Mouse (Mus musculus): ENCODE data around the gene Tmem14c. TPM values are rescaled to one million over a fixed set of nuclear protein-coding genes. Genes with fewer than 3 reads are reported as not detected.

Gene Tmem14c
- polyA plus RNA-seq (2014; fragmentation: Illumina TruSeq; extraction: RNeasy Lipid Tissue Mini Kit (QIAGEN cat#74804); ENCODE audit: low read depth, low replicate concordance): 155 TPM

GRCm38 (mm10) chr13:41015829-41016634 is at the start of gene Tmem14c:
Gene Tmem14c, plus strand, starts transcription at chr13:41016292.

GRCm38 (mm10) chr13:41000926-41001639 is 15.0 kb upstream of the Tmem14c start, which contains the start of gene Pak1ip1:
Gene Pak1ip1, plus strand, starts transcription at chr13:41001023.

Other genes starting within 250 kb of the Tmem14c start
- 7.8 TPM for gene Gcnt2, start 156.5 kb upstream of the Tmem14c start, polyA plus RNA-seq (2014; fragmentation: Illumina TruSeq; extraction: RNeasy Lipid Tissue Mini Kit (QIAGEN cat#74804); ENCODE audit: low read depth, low replicate concordance)
- gene Pak1ip1, start 15.3 kb upstream of the Tmem14c start, polyA plus RNA-seq (2014; fragmentation: Illumina TruSeq; extraction: RNeasy Lipid Tissue Mini Kit (QIAGEN cat#74804); ENCODE audit: low read depth, low replicate concordance): 34.9 TPM
- gene Mak, start 63.4 kb downstream of the Tmem14c start, polyA plus RNA-seq (2014; fragmentation: Illumina TruSeq; extraction: RNeasy Lipid Tissue Mini Kit (QIAGEN cat#74804); ENCODE audit: low read depth, low replicate concordance): not detected
- not detected for gene Gcm2, start 94.7 kb downstream of the Tmem14c start, polyA plus RNA-seq (2014; fragmentation: Illumina TruSeq; extraction: RNeasy Lipid Tissue Mini Kit (QIAGEN cat#74804); ENCODE audit: low read depth, low replicate concordance)
- not detected for gene Sycp2l, start 98.0 kb downstream of the Tmem14c start, polyA plus RNA-seq (2014; fragmentation: Illumina TruSeq; extraction: RNeasy Lipid Tissue Mini Kit (QIAGEN cat#74804); ENCODE audit: low read depth, low replicate concordance)
- 0.16 TPM for gene Elovl2, start 204.1 kb downstream of the Tmem14c start, polyA plus RNA-seq (2014; fragmentation: Illumina TruSeq; extraction: RNeasy Lipid Tissue Mini Kit (QIAGEN cat#74804); ENCODE audit: low read depth, low replicate concordance)
- gene Smim13, start 233.6 kb downstream of the Tmem14c start, polyA plus RNA-seq (2014; fragmentation: Illumina TruSeq; extraction: RNeasy Lipid Tissue Mini Kit (QIAGEN cat#74804); ENCODE audit: low read depth, low replicate concordance): 21.0 TPM